7 mouse cellular contexts compared by ENCODE assay signal in genomic region chr13:119755141-119755547, GRCm38 (mm10). TPM values are rescaled to one million over a fixed set of nuclear protein-coding genes. Genes with fewer than 3 reads are reported as not detected.
DNase-seq lines count a peak whose midpoint lies in the region; ATAC-seq and TF ChIP-seq lines count a peak whose summit lies in the region.

No protein-coding gene starts in this region.

- peak overlapping the region; percentile 77 for H3K4me3 ChIP-seq in ES-Bruce4 (ENCODE audit: low read depth, low read length)
- H3K4me3 ChIP-seq in forebrain, embryonic 14.5 days (ENCODE audit: low read depth, low read length): peak overlapping the region; percentile 54
- peak overlapping the region; percentile 66 for H3K4me3 ChIP-seq in limb, embryonic 10.5 days
- peak overlapping the region; percentile 58 for H3K4me3 ChIP-seq in midbrain, embryonic 15.5 days
- peak overlapping the region; percentile 98 for H3K4me3 ChIP-seq in thymus, adult 2 months (ENCODE audit: control insufficient read depth, insufficient read depth, low read length)

- no peaks in the 10 kb centered on the region for H3K9me3 ChIP-seq in ES-Bruce4 (replicated peaks; ENCODE audit: control insufficient read depth, insufficient read depth, low read length, poor library complexity, severe bottlenecking)
- H3K9me3 ChIP-seq in forebrain, embryonic 14.5 days (replicated peaks; ENCODE audit: control insufficient read depth, low read length): no peaks in the 10 kb centered on the region
- H3K9me3 ChIP-seq in limb, embryonic 10.5 days (replicated peaks): no peaks in the 10 kb centered on the region
- H3K9me3 ChIP-seq in midbrain, embryonic 15.5 days: no peaks in the 10 kb centered on the region

- no peak for TF ChIP-seq EP300 in ES-Bruce4 (IDR thresholded peaks at IDR 0.05; ENCODE audit: insufficient read depth, low read depth, low read length)

- no peaks in the 10 kb centered on the region for H3K27me3 ChIP-seq in ES-Bruce4 (ENCODE audit: control insufficient read depth, insufficient read depth, low read length, poor library complexity, severe bottlenecking)
- H3K27me3 ChIP-seq in forebrain, embryonic 14.5 days (replicated peaks; ENCODE audit: control insufficient read depth, insufficient read depth, low read length): no peaks in the 10 kb centered on the region
- H3K27me3 ChIP-seq in limb, embryonic 10.5 days (ENCODE audit: low read depth, poor library complexity, severe bottlenecking): no peaks in the 10 kb centered on the region
- no peaks in the 10 kb centered on the region for H3K27me3 ChIP-seq in midbrain, embryonic 15.5 days (replicated peaks)
- H3K27me3 ChIP-seq in thymus, adult 2 months (ENCODE audit: control insufficient read depth, insufficient read depth, low read length): no peaks in the 10 kb centered on the region

- no peak overlapping the region for H3K27ac ChIP-seq in ES-Bruce4 (ENCODE audit: insufficient read depth, low read length)
- peak overlapping the region; percentile 79 for H3K27ac ChIP-seq in forebrain, embryonic 14.5 days (ENCODE audit: low read depth, low read length)
- peak overlapping the region; percentile 83 for H3K27ac ChIP-seq in limb, embryonic 10.5 days
- H3K27ac ChIP-seq in midbrain, embryonic 15.5 days: peak overlapping the region; percentile 85
- peak overlapping the region; percentile 94 for H3K27ac ChIP-seq in thymus, adult 2 months (ENCODE audit: control insufficient read depth, insufficient read depth, low read length)

- DNase-seq in R1 (ENCODE audit: low read depth, low spot score): peak; percentile 81
- DNase-seq in forebrain, embryonic 14.5 days (ENCODE audit: low spot score): peak; percentile 21
- DNase-seq in limb, embryonic 10.5 days (ENCODE audit: low spot score): peak; percentile 62
- DNase-seq in thymus, adult 2 months: peak; percentile 78

- H3K4me1 ChIP-seq in ES-Bruce4 (ENCODE audit: control insufficient read depth, insufficient read depth, low read length): no peaks in the 10 kb centered on the region
- H3K4me1 ChIP-seq in forebrain, embryonic 14.5 days (ENCODE audit: control insufficient read depth, insufficient read depth, low read length): peaks cover 10% of the 10 kb centered on the region; the same call in 1 of the 2 replicates
- H3K4me1 ChIP-seq in limb, embryonic 10.5 days: peaks cover 30% of the 10 kb centered on the region
- peaks cover 15% of the 10 kb centered on the region for H3K4me1 ChIP-seq in midbrain, embryonic 15.5 days
- peaks cover 15% of the 10 kb centered on the region for H3K4me1 ChIP-seq in thymus, adult 2 months (replicated peaks; ENCODE audit: control insufficient read depth, insufficient read depth, low read length)

- TF ChIP-seq CTCF in ES-Bruce4 (IDR thresholded peaks at IDR 0.05; ENCODE audit: low read depth, low read length): no peak
- TF ChIP-seq CTCF in thymus, adult 2 months (IDR thresholded peaks at IDR 0.05; ENCODE audit: borderline replicate concordance, control insufficient read depth, extremely low read depth, insufficient read depth, low read length, poor library complexity): no peak

- peak overlapping the region; percentile 47 for H3K9ac ChIP-seq in ES-Bruce4 (ENCODE audit: low read depth, poor library complexity, severe bottlenecking)
- H3K9ac ChIP-seq in forebrain, embryonic 14.5 days (ENCODE audit: low read length): peak overlapping the region; percentile 85
- peak overlapping the region; percentile 60 for H3K9ac ChIP-seq in midbrain, embryonic 15.5 days

- no peaks in the 10 kb centered on the region for H3K36me3 ChIP-seq in ES-Bruce4 (ENCODE audit: control insufficient read depth, insufficient read depth, low read length, poor library complexity, severe bottlenecking)
- 0 out of 2 replicates have a peak, but pooled peaks cover 3% of the 10 kb centered on the region for H3K36me3 ChIP-seq in forebrain, embryonic 14.5 days (ENCODE audit: control insufficient read depth, insufficient read depth, low read length)
- H3K36me3 ChIP-seq in limb, embryonic 10.5 days: no peaks in the 10 kb centered on the region
- H3K36me3 ChIP-seq in midbrain, embryonic 15.5 days (replicated peaks): no peaks in the 10 kb centered on the region
- H3K36me3 ChIP-seq in thymus, adult 2 months (ENCODE audit: control insufficient read depth, insufficient read depth, low read length): peaks cover 5% of the 10 kb centered on the region; the same call in 1 of the 2 replicates

- 2% methylated on average over 16 of the region's 16 CpGs for WGBS in forebrain, embryonic 14.5 days
- WGBS in limb, embryonic 10.5 days: under 1% methylated on average over 16 of the region's 16 CpGs
- WGBS in midbrain, embryonic 15.5 days: under 1% methylated on average over 16 of the region's 16 CpGs
- 0% methylated on average over 16 of the region's 16 CpGs for WGBS in thymus, adult 2 months

- no peak for TF ChIP-seq POLR2A in ES-Bruce4 (IDR thresholded peaks at IDR 0.05; ENCODE audit: insufficient read depth, low read length)
- TF ChIP-seq POLR2A in thymus, adult 2 months (IDR thresholded peaks at IDR 0.05; ENCODE audit: control insufficient read depth, extremely low read depth, insufficient read depth, low read length, poor library complexity): no peak

- peak overlapping the region; percentile 95 for H3K4me2 ChIP-seq in forebrain, embryonic 14.5 days (ENCODE audit: low read length)
- peak overlapping the region; percentile 83 for H3K4me2 ChIP-seq in midbrain, embryonic 15.5 days

- ATAC-seq in forebrain, embryonic 14.5 days: peak; percentile 40
- peak; percentile 2 for ATAC-seq in inflammation-experienced regulatory T-cells, adult 6 months
- peak; percentile 82 for ATAC-seq in midbrain, embryonic 15.5 days (replicated peaks)

RNA-seq across cellular contexts. Expression of gene Nim1k, which starts 0.5 kb away (rescaled TPM):
- polyA plus RNA-seq in ES-Bruce4 (2011; ENCODE audit: insufficient read depth, insufficient read length, low read depth, missing spikeins): 0.19 and 0.23 TPM in 2 replicates
- polyA plus RNA-seq in forebrain, embryonic 14.5 days (2014; fragmentation: Nextera tagmentation; extraction: Ambion mirVana): 6.8 and 7.2 TPM in 2 replicates
- polyA plus RNA-seq in inflammation-experienced regulatory T-cells, adult 6 months (2017; shearing (Covaris generic)): under 1 TPM; 0.52 to 0.77 (median 0.68) TPM
- polyA plus RNA-seq in limb, embryonic 10.5 days (2016; fragmentation: Nextera tagmentation; extraction: Ambion mirVana): 1.6 and 1.7 TPM in 2 replicates
- 4.5 and 4.7 TPM in 2 replicates for polyA plus RNA-seq in midbrain, embryonic 15.5 days (2015; fragmentation: Nextera tagmentation; extraction: Ambion mirVana)
- polyA plus RNA-seq in thymus, adult 2 months (2012; rRNA removed): 5.5 and 5.8 TPM in 2 replicates

RNA-seq across cellular contexts. Expression of gene Zfp131, which starts 35.5 kb away (rescaled TPM):
- 40.8 and 41.2 TPM in 2 replicates for polyA plus RNA-seq in ES-Bruce4 (2011; ENCODE audit: insufficient read depth, insufficient read length, low read depth, missing spikeins)
- polyA plus RNA-seq in forebrain, embryonic 14.5 days (2014; fragmentation: Nextera tagmentation; extraction: Ambion mirVana): 41.7 and 44.5 TPM in 2 replicates
- polyA plus RNA-seq in inflammation-experienced regulatory T-cells, adult 6 months (2017; shearing (Covaris generic)): 10 to 100 TPM; 20.9 to 24.2 (median 21.7) TPM
- 41.6 and 45.1 TPM in 2 replicates for polyA plus RNA-seq in limb, embryonic 10.5 days (2016; fragmentation: Nextera tagmentation; extraction: Ambion mirVana)
- 31.0 and 33.3 TPM in 2 replicates for polyA plus RNA-seq in midbrain, embryonic 15.5 days (2015; fragmentation: Nextera tagmentation; extraction: Ambion mirVana)
- 17.7 and 25.9 TPM in 2 replicates for polyA plus RNA-seq in thymus, adult 2 months (2012; rRNA removed)

Comparison
In these comparisons a context has a peak if more than half of its experiments do, and no peak if none do; other contexts are left out.
1. DNase-seq: peak in every context shown above with its lines; median percentile 81 in R1; 78 in thymus, adult 2 months; 62 in limb, embryonic 10.5 days; 21 in forebrain, embryonic 14.5 days.
2. ATAC-seq: peak in every context shown above with its lines; median percentile 82 in midbrain, embryonic 15.5 days; 40 in forebrain, embryonic 14.5 days; 2 in inflammation-experienced regulatory T-cells, adult 6 months.